Mouse (Mus musculus) stomach, adult 2 months (tissue): ENCODE data around the gene Polr3a. TPM values are rescaled to one million over a fixed set of nuclear protein-coding genes. Genes with fewer than 3 reads are reported as not detected.

Experiments used
- polyA plus RNA-seq: library from polyadenylated mRNA; depleted of rRNA; stranded (reverse); fragments of >200 nt; gene quantifications from 2 replicates; pipeline ENCODE4 v1.2.3, GENCODE M21; 2012; rRNA removed

The Polr3a gene
- 0.99 and 1.7 TPM in 2 replicates for polyA plus RNA-seq

DNA sequence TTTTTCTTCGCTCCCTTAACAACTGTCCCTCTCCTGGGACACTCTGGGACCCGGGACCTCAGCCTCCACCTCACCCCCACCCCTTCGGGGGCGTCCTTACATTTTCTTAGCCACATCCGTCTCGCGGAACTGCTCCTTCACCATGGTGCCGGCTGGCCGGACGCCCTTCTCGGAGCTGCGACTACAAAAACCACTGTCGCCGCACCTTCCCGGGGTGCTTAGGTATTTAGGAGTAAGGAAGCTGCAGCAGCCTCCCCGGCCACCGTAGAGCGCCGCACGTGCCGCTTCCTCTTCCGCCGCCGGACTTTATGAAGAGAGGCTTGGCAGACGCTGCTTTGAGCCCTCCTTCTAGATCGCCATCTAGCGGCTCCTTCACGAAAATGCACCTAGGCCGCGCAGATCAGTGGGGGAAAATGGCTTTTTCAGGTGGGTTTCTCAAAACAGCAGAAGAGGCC, at the start of gene Polr3a, which contains the start of gene Rps24:
TSS of gene Polr3a (minus strand) at position 286 of the 455 bp plus-strand sequence.
TSS of gene Rps24 (plus strand) at position 353 of the 455 bp plus-strand sequence.

Other genes with a start within 250 kb of the Polr3a start
- 12.4 and 12.6 TPM in 2 replicates for gene Dlg5, start 241.1 kb downstream of the Polr3a start, polyA plus RNA-seq
- not detected in 2 replicates for gene E330034G19Rik, start 193.8 kb downstream of the Polr3a start, polyA plus RNA-seq
- gene Rps24, start 67 bp upstream of the Polr3a start, polyA plus RNA-seq, result 69.4 and 72.7 TPM in 2 replicates